Mouse (Mus musculus) embryonic fibroblast, embryonic 13.5 days (primary cell): ENCODE measurements at regions not wholly inside any gene's neighbourhood (a gene's known extent, or its start where the extent isn't known, plus 50 kb on each side); places are given as distances from the start of the nearest gene placed in this dataset.

Experiments used
- H3K27ac ChIP-seq: 2 replicates; pipeline ENCODE4 v1.5.1; 2012; ENCODE audit warnings: low read length, control low read depth, inconsistent platforms; ENCODE audit not compliant: insufficient read depth
- H3K4me1 ChIP-seq: 2 replicates; pipeline ENCODE4 v1.6.1; 2011; ENCODE audit warnings: low read length; ENCODE audit not compliant: control insufficient read depth, insufficient read depth
- H3K4me3 ChIP-seq: 2 replicates; pipeline ENCODE4 v1.5.1; 2011; ENCODE audit warnings: mild to moderate bottlenecking, control low read depth, low read length; ENCODE audit not compliant: insufficient read depth
- CTCF ChIP-seq: IDR thresholded peaks from 2 replicates; pipeline ENCODE4 v1.5.1; 2011; ENCODE audit warnings: mild to moderate bottlenecking, control low read depth, low read length, moderate library complexity, borderline replicate concordance; ENCODE audit not compliant: insufficient read depth
- POLR2A ChIP-seq: IDR thresholded peaks from 2 replicates; pipeline ENCODE4 v1.6.1; 2011; ENCODE audit warnings: low read depth, mild to moderate bottlenecking, control low read depth, low read length, moderate library complexity

DNA sequence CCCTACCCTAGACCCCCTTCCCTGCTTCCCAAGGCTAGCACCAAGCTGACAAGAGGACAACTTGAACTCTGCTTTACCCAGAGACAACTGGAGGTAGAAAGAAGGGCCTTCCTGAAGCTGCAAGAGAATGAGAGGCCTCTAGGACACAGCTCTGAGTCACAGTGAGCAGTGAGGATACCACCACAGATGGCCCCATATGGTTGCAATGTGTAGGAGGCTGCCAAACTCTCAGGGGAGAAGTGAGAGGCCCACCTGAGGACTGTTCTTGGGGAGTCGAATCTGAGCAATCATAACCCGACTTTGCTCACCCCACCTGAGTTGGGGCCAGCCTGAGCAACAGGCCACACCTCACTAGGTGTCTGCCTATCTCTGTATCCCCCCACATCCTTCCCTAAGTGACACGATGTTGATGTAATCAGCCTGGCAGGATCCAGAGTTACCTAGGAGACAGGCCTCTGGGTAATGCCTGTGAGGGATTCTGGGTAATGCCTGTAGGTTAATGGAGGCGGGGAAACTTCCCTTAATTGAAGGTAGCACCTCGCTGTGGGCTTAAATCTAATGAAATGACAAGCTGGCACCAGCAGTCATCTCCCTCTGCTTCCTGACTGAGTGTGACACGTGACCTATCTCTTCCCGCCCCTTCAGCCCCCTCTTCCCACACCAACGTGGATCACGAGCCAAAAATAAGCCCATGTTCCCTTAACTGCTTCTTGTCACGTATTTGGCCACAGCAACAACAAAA is 207.7 kb downstream of the Bcl2l11 start:
- no peak overlapping the region for H3K27ac ChIP-seq

GRCm38 (mm10) chr2:128334143-128334470 is 208.3 kb downstream of the Bcl2l11 start:
- H3K4me3 ChIP-seq = no peak overlapping the region
- TF ChIP-seq POLR2A (no peak), CTCF (no peak)
- no peak overlapping the region for H3K27ac ChIP-seq
- H3K4me1 ChIP-seq = peaks cover 14% of the 10 kb centered on the region

More for the DNA sequence above, 207.7 kb downstream of the Bcl2l11 start:
- Histone ChIP-seq H3K4me1 (peaks cover 10% of the 10 kb centered on the region; the same call in 1 of the 2 replicates), H3K4me3 (no peak overlapping the region)
- TF ChIP-seq POLR2A (no peak), CTCF (no peak)

DNA sequence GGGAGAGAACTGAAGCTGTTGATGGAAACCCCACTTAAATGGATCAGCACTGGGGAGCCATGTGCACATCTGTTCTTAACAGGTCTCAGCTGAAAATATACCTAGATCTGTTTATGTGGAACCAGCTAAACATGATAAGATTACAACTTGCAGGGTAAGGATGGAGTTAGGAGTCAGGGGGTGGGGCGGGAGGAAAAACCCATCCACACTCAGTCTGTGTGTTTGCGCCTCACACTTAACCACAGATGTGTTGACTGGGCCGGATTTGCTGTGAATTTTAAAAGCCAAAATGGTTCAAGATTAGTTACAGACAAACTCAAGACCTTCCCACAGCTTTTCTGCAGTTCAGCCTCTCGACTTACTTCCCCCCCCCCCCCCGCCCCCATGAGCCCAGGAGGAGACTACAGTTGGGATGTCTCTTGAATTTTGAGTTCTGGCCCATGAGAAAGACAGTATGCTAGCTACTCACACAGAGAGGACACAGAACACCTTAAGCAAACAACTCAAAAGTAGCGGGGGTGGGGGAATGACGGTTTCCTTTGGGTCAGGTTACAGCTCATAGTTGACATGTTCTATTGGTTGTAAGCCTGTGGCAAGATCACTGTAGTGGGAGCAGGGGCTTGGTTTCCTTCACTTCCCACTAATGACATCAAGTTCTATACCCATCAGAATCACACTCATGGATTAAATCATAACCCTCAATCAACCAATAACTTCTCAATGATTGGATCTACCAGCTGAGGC is 209.1 kb downstream of the Bcl2l11 start:
- TF ChIP-seq POLR2A = no peak
- no peak for TF ChIP-seq CTCF
- Histone ChIP-seq H3K27ac (no peak overlapping the region), H3K4me3 (no peak overlapping the region), H3K4me1 (peaks cover 15% of the 10 kb centered on the region)

DNA sequence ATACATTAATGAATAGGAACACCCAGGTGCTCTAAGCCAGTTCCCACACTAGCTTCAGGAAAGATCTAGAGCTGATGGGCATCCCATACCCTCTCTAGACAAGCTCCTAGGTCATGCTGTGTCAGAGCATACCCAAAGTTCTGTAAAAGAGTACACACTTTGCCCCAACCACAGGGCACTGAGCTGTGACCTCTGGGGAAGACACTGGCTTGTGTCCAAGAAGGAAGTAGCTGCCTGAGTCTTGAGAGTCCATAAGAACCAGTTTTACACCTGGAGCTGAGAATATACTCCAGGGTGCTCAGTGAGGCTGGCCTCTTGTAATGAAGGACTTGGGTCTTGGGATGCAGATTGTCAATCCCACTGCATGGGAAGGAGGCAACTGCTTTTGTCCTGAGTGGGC is 211.4 kb downstream of the Bcl2l11 start:
- Histone ChIP-seq H3K27ac (no peak overlapping the region), H3K4me1 (peaks cover 32% of the 10 kb centered on the region), H3K4me3 (no peak overlapping the region)
- no peak for TF ChIP-seq CTCF
- no peak for TF ChIP-seq POLR2A

GRCm38 (mm10) chr2:128337791-128338190 is 212.0 kb downstream of the Bcl2l11 start:
- no peak overlapping the region for H3K4me3 ChIP-seq
- peaks cover 34% of the 10 kb centered on the region for H3K4me1 ChIP-seq
- TF ChIP-seq POLR2A = no peak
- TF ChIP-seq CTCF = no peak
- no peak overlapping the region for H3K27ac ChIP-seq

GRCm38 (mm10) chr2:128338474-128338873 is 212.6 kb downstream of the Bcl2l11 start:
- H3K4me1 ChIP-seq = peaks cover 34% of the 10 kb centered on the region
- TF ChIP-seq CTCF (no peak), POLR2A (no peak)
- peak overlapping the region; percentile 71 for H3K27ac ChIP-seq
- H3K4me3 ChIP-seq = no peak overlapping the region

DNA sequence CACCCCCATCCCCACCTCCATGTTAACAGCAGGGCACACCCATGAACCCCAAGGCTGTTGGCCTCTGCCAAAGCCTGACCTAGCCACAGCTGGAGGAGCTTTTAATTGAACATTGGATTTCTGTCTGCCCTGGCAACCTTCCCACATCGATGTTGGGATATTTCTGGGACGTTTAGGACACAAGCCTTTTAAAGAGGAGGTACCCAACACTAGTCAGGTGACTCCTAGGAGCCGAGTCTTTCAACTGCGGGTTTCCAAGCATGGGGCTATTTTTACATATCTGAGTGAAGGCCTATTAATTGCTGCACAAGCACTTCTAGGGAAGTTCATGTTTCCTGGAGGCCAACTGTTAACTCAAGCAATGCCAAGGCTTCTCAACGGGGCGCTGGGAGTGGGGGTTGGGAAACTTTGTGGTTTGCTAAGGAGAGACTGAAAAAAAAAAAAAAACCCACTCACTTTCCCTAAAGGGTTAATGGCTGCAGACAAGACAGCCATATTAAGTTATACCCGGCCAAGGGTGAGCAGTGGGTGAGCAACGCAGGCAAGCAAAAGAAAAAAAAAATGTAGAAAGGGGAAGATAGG is 213.3 kb downstream of the Bcl2l11 start:
- H3K4me1 ChIP-seq = peaks cover 34% of the 10 kb centered on the region
- H3K27ac ChIP-seq = peak overlapping the region; percentile 71
- TF ChIP-seq CTCF (no peak), POLR2A (no peak)
- H3K4me3 ChIP-seq = no peak overlapping the region

- TF ChIP-seq POLR2A (no peak), CTCF (no peak)
- no peak overlapping the region for H3K4me3 ChIP-seq
- peak overlapping the region; percentile 71 for H3K27ac ChIP-seq
- H3K4me1 ChIP-seq = peaks cover 34% of the 10 kb centered on the region
Measured at GRCm38 (mm10) chr2:128339643-128340487, 214.0 kb downstream of the Bcl2l11 start.

- Histone ChIP-seq H3K27ac (peak overlapping the region; percentile 71), H3K4me3 (no peak overlapping the region), H3K4me1 (peaks cover 33% of the 10 kb centered on the region)
- TF ChIP-seq CTCF = no peak
- no peak for TF ChIP-seq POLR2A
Measured at GRCm38 (mm10) chr2:128340631-128341240, 214.9 kb downstream of the Bcl2l11 start.
